Mouse (Mus musculus): Measurements from ENCODE around the gene Tceal8. TPM values are rescaled to one million over a fixed set of nuclear protein-coding genes. Genes with fewer than 3 reads are reported as not detected.
A peak's percentile ranks its signal among the peaks of the same experiment; 100 is the strongest.
"Not testable (repeated sequence)": the region's sequence is repeated elsewhere in the genome, so short reads cannot be mapped to it uniquely, and the experiment has no call there.

Gene Tceal8
- polyA plus RNA-seq, 1 experiment from 2014 or later: 135 TPM

GRCm38 (mm10) chrX:136172786-136173185 lies 644 bp upstream of the Tceal8 start:
- H3K4me1 ChIP-seq: peaks cover 3% of the 10 kb centered on the region; the same call in 1 of the 2 replicates
- no peaks in the 10 kb centered on the region for H3K9me3 ChIP-seq (replicated peaks)
- H3K36me3 ChIP-seq (ENCODE audit: poor library complexity, severe bottlenecking): no peaks in the 10 kb centered on the region
- peak overlapping the region; percentile 53 for H3K4me3 ChIP-seq
- ATAC-seq: no peak
- H3K27ac ChIP-seq: no peak overlapping the region
- H3K27me3 ChIP-seq: peaks cover 3% of the 10 kb centered on the region; the same call in 1 of the 2 replicates
- H3K4me2 ChIP-seq: peak overlapping the region; percentile 59
- WGBS: 17% methylated on average over 10 of the region's 10 CpGs
- H3K9ac ChIP-seq: 0 out of 2 replicates have a peak overlapping the region, but pooled peaks have one; percentile 26

GRCm38 (mm10) chrX:136171189-136172117 lies 689 bp downstream of the Tceal8 start:
- peak overlapping the region; percentile 66 for H3K9ac ChIP-seq
- H3K27me3 ChIP-seq: peaks cover 3% of the 10 kb centered on the region; the same call in 1 of the 2 replicates
- peak overlapping the region; percentile 59 for H3K4me2 ChIP-seq
- peaks cover 3% of the 10 kb centered on the region; the same call in 1 of the 2 replicates for H3K4me1 ChIP-seq
- peak overlapping the region; percentile 53 for H3K4me3 ChIP-seq
- H3K9me3 ChIP-seq (replicated peaks): no peaks in the 10 kb centered on the region
- ATAC-seq: peak; percentile 70
- H3K27ac ChIP-seq: peak overlapping the region; percentile 76
- no peaks in the 10 kb centered on the region for H3K36me3 ChIP-seq (ENCODE audit: poor library complexity, severe bottlenecking)
- WGBS: 24% methylated on average over 24 of the region's 24 CpGs

- Histone ChIP-seq H3K27ac (no peak overlapping the region), H3K36me3 (ENCODE audit: poor library complexity, severe bottlenecking) (no peaks in the 10 kb centered on the region), H3K4me1 (peaks cover 3% of the 10 kb centered on the region; the same call in 1 of the 2 replicates), H3K9ac (no peak overlapping the region), H3K9me3 (replicated peaks) (no peaks in the 10 kb centered on the region), H3K4me3 (peak overlapping the region; percentile 53), H3K27me3 (peaks cover 3% of the 10 kb centered on the region; the same call in 1 of the 2 replicates), H3K4me2 (peak overlapping the region; percentile 59)
- ATAC-seq: no peak
- 70% methylated on average over 10 of the region's 10 CpGs for WGBS
Observed at GRCm38 (mm10) chrX:136170625-136171024, 1.5 kb downstream of the Tceal8 start.

DNA sequence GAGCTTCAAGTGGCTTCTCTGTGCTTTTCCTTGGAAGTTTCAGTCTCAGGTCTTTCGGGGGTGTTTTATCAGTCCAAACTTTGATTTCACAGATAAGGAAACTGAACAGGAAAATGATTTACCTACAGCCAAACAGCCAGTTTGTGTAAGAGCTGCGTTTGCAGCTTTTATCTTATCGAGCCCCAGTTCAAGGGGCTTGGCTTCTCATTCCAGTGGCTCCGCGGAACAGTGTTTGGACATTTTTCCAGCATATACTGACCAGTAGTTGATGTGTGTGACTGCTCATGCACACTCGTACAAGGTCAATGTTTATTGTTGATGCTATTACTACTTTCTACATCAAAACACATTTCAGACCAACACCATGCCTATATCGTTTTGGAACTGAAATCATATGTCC lies 27.9 kb downstream of the Tceal8 start:
- Histone ChIP-seq H3K27ac (no peak overlapping the region), H3K27me3 (no peaks in the 10 kb centered on the region), H3K4me1 (no peaks in the 10 kb centered on the region), H3K4me2 (no peak overlapping the region), H3K9ac (no peak overlapping the region), H3K9me3 (replicated peaks) (no peaks in the 10 kb centered on the region), H3K36me3 (ENCODE audit: poor library complexity, severe bottlenecking) (no peaks in the 10 kb centered on the region), H3K4me3 (no peak overlapping the region)
- ATAC-seq: no peak
- WGBS: 82% methylated on average over 7 of the region's 7 CpGs

- Histone ChIP-seq H3K4me1 (no peaks in the 10 kb centered on the region), H3K4me3 (no peak overlapping the region), H3K4me2 (no peak overlapping the region), H3K9me3 (replicated peaks) (no peaks in the 10 kb centered on the region), H3K27me3 (no peaks in the 10 kb centered on the region), H3K9ac (no peak overlapping the region), H3K36me3 (ENCODE audit: poor library complexity, severe bottlenecking) (no peaks in the 10 kb centered on the region), H3K27ac (no peak overlapping the region)
- ATAC-seq: no peak
- 81% methylated on average over 2 of the region's 2 CpGs for WGBS
Observed at GRCm38 (mm10) chrX:136143711-136144110, 28.4 kb downstream of the Tceal8 start.

DNA sequence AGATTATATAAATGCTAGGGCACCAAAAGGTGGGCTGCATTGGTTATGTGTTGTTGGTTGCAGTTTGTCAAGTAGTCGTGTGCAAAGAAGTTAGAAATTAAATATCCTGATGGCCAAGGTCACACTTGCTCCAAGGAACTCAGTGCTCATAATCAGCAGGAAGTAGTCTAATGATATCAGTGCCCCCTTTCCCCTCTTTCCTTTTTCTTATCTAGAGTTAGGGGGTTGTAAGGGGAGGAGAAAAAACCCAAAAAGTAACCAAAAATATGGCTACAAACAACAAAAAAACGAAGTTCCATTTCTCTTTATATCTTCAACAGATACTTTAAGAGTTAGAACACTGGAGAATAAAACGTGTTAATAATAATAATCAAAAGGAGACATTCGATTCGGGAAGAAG lies 30.8 kb downstream of the Tceal8 start:
- 83% methylated on average over 5 of the region's 5 CpGs for WGBS
- Histone ChIP-seq H3K9ac (no peak overlapping the region), H3K4me1 (no peaks in the 10 kb centered on the region), H3K9me3 (replicated peaks) (no peaks in the 10 kb centered on the region), H3K36me3 (ENCODE audit: poor library complexity, severe bottlenecking) (no peaks in the 10 kb centered on the region), H3K4me2 (no peak overlapping the region), H3K4me3 (no peak overlapping the region), H3K27me3 (no peaks in the 10 kb centered on the region), H3K27ac (no peak overlapping the region)
- no peak for ATAC-seq

DNA sequence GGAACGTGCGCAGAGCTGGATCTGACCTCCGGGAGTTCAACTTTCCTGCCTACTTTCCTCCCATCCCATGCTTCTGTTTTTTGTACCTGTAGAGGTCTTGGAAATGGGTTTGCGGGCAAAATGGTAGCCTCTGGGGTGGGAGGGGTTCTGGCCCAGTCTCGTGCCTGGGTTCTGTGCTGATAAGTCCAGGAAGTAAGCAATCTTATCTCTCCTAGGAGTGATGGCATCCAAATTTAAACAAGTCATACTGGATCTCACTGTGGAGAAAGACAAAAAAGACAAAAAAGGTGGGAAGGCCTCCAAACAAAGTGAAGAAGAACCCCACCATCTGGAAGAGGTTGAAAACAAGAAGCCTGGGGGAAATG lies 32.5 kb downstream of the Tceal8 start:
- H3K36me3 ChIP-seq (ENCODE audit: poor library complexity, severe bottlenecking); H3K9me3 ChIP-seq (replicated peaks); H3K4me1 ChIP-seq; H3K27ac ChIP-seq; ATAC-seq; H3K27me3 ChIP-seq: not testable (repeated sequence)
- H3K9ac ChIP-seq: peak overlapping the region; percentile 45
- H3K4me3 ChIP-seq: peak overlapping the region; percentile 42
- WGBS: 25% methylated on average over 5 of the region's 5 CpGs
- peak overlapping the region; percentile 59 for H3K4me2 ChIP-seq

DNA sequence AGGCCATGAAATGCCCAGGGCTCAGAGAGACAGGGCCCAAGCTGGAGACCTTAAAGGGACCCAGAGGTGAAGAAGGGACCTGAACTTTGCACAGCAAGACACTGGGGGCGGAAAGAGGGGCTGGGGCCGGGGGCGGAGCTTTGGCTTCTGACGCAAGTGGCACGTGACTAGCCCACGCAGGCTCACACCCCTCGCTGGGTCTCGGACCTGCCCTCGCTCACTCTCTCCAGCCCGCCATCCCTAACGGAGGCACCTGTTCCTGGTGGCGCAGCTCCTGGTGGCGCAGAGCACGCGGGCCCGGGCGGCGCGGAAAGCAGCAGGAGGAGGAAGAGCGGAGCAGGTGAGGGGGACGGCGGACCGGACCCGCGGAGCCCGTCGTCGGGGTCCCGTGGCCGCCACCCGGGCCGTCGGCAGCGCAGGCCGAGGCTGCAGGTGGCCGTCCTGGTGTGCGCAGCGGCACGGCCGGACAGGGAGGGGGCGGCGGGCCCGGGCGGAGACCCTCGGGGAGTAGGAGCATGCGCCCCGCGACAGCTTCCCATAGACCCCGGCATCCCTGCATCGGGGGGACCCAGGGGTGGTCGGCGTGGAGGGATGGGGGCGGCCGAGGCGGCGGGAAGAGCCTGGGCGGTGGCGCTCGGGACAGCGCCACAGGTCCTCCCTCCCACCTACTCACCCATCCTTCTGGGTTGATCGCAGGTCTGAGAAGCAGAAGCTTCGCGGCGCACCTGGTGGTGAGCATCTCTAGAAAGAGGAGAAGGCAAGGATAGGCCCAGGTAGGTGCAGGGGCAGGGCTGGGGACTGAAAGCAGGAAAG lies 33.1 kb downstream of the Tceal8 start, which contains the start of gene Bex4:
TSS of gene Bex4 (plus strand) at position 170 of the 813 bp plus-strand sequence.
- peak; percentile 98 for ATAC-seq
- peak within 1 kb of the TSS; percentile 45 for H3K9ac ChIP-seq
- H3K27me3 ChIP-seq; H3K36me3 ChIP-seq (ENCODE audit: poor library complexity, severe bottlenecking); H3K9me3 ChIP-seq (replicated peaks); H3K27ac ChIP-seq; H3K4me1 ChIP-seq: not testable (repeated sequence)
- peak within 1 kb of the TSS; percentile 42 for H3K4me3 ChIP-seq
- no CpG with 5 or more reads among the region's 64 CpGs for WGBS
- H3K4me2 ChIP-seq: peak within 1 kb of the TSS; percentile 59

GRCm38 (mm10) chrX:136135559-136135958 lies 36.6 kb downstream of the Tceal8 start:
- 91% methylated on average over 4 of the region's 4 CpGs for WGBS
- ATAC-seq: no peak

GRCm38 (mm10) chrX:136127744-136128064 lies 44.4 kb downstream of the Tceal8 start:
- ATAC-seq: no peak
- Histone ChIP-seq H3K9me3 (replicated peaks) (no peaks in the 10 kb centered on the region), H3K27me3 (0 out of 2 replicates have a peak, but pooled peaks cover 3% of the 10 kb centered on the region), H3K4me2 (no peak overlapping the region), H3K9ac (no peak overlapping the region), H3K27ac (no peak overlapping the region), H3K4me3 (no peak overlapping the region), H3K4me1 (no peaks in the 10 kb centered on the region), H3K36me3 (ENCODE audit: poor library complexity, severe bottlenecking) (no peaks in the 10 kb centered on the region)
- 18% methylated on average over 5 of the region's 5 CpGs for WGBS

More at GRCm38 (mm10) chrX:136135559-136135958, 36.6 kb downstream of the Tceal8 start:
- no peak overlapping the region for H3K4me2 ChIP-seq
- H3K9ac ChIP-seq: no peak overlapping the region
- no peaks in the 10 kb centered on the region for H3K27me3 ChIP-seq
- H3K9me3 ChIP-seq (replicated peaks): no peaks in the 10 kb centered on the region
- no peaks in the 10 kb centered on the region for H3K36me3 ChIP-seq (ENCODE audit: poor library complexity, severe bottlenecking)
- no peak overlapping the region for H3K27ac ChIP-seq
- H3K4me1 ChIP-seq: no peaks in the 10 kb centered on the region
- H3K4me3 ChIP-seq: no peak overlapping the region

- WGBS: 62% methylated on average over 8 of the region's 8 CpGs
- no peaks in the 10 kb centered on the region for H3K9me3 ChIP-seq (replicated peaks)
- H3K27me3 ChIP-seq: 0 out of 2 replicates have a peak, but pooled peaks cover 3% of the 10 kb centered on the region
- no peak overlapping the region for H3K4me3 ChIP-seq
- no peak overlapping the region for H3K27ac ChIP-seq
- H3K9ac ChIP-seq: no peak overlapping the region
- no peak overlapping the region for H3K4me2 ChIP-seq
- no peak for ATAC-seq
- H3K36me3 ChIP-seq (ENCODE audit: poor library complexity, severe bottlenecking): no peaks in the 10 kb centered on the region
- H3K4me1 ChIP-seq: no peaks in the 10 kb centered on the region
Observed at GRCm38 (mm10) chrX:136127038-136127743, 45.0 kb downstream of the Tceal8 start.
